Mouse (Mus musculus) liver, embryonic 14.5 days (tissue): ENCODE data around the gene Cdca8. TPM values are rescaled to one million over a fixed set of nuclear protein-coding genes. Genes with fewer than 3 reads are reported as not detected.

Source experiments
- ATAC-seq: fragments of 200-750 bp; cut with Nextera tagmentation; 2 replicates; pipeline ENCODE4 v1.8.0; 2017; ENCODE audit warnings: moderate number of reproducible peaks, mild to moderate bottlenecking, moderate library complexity; ENCODE audit not compliant: insufficient read depth
- DNase-seq, 3 experiments: peaks; one replicate each; pipeline ENCODE4 v3.0.0-alpha.2; 2012 to 2013; ENCODE audit warnings: low read depth in 3 of 3, low spot score in 3 of 3
- H3K27ac ChIP-seq: fragments of 300-500 bp; sonication (generic); 2 replicates; pipeline ENCODE4 v1.5.1; 2014; ENCODE audit warnings: moderate library complexity, mild to moderate bottlenecking, control low read depth, inconsistent platforms
- H3K27me3 ChIP-seq: fragments of 300-500 bp; sonication (generic); 2 replicates; pipeline ENCODE4 v1.6.1; 2014; ENCODE audit warnings: mild to moderate bottlenecking, low read length, moderate library complexity; ENCODE audit not compliant: control insufficient read depth, insufficient read depth
- H3K36me3 ChIP-seq: fragments of 300-500 bp; sonication (generic); replicated peaks from 2 replicates; pipeline ENCODE4 v1.6.1; 2014; ENCODE audit warnings: low read depth; ENCODE audit not compliant: control insufficient read depth, insufficient read depth
- H3K4me1 ChIP-seq, 2 experiments: fragments of 200-500 bp in 1 of 2; fragments of 300-500 bp in 1 of 2; sonication (generic) in 1 of 2; replicated peaks; 2 replicates each; pipeline ENCODE4 v1.6.1; 2012 to 2014; ENCODE audit warnings: antibody characterized with exemption in 1 of 2, inconsistent platforms in 1 of 2, low read length in 1 of 2; ENCODE audit not compliant: control insufficient read depth in 2 of 2, insufficient read depth in 2 of 2
- H3K4me2 ChIP-seq: fragments of 300-500 bp; sonication (generic); 2 replicates; pipeline ENCODE4 v1.6.1; 2014; ENCODE audit warnings: low read depth, mild to moderate bottlenecking, control low read depth, moderate library complexity
- H3K4me3 ChIP-seq, 2 experiments: fragments of 200-500 bp in 1 of 2; fragments of 300-500 bp in 1 of 2; sonication (generic) in 1 of 2; 2 replicates each; pipeline ENCODE4 v1.5.1; 2012 to 2014; ENCODE audit warnings: low read depth in 2 of 2, low read length in 2 of 2, mild to moderate bottlenecking in 2 of 2, control low read depth in 1 of 2, inconsistent platforms in 1 of 2, moderate library complexity in 1 of 2; ENCODE audit not compliant: insufficient read depth in 1 of 2
- H3K9ac ChIP-seq: fragments of 300-500 bp; sonication (generic); replicated peaks from 2 replicates; pipeline ENCODE4 v1.6.1; 2014; ENCODE audit warnings: mild to moderate bottlenecking, control low read depth, moderate library complexity
- H3K9me3 ChIP-seq: fragments of 300-500 bp; sonication (generic); 2 replicates; pipeline ENCODE4 v1.6.1; 2016; ENCODE audit warnings: low read length, mixed read lengths; ENCODE audit not compliant: control insufficient read depth
- CTCF ChIP-seq: IDR thresholded peaks from 2 replicates; pipeline ENCODE4 v1.5.1; 2016; ENCODE audit warnings: antibody characterized with exemption, low read depth, control low read depth
- EP300 ChIP-seq: IDR thresholded peaks from 2 replicates; pipeline ENCODE4 v1.6.1; 2016; ENCODE audit warnings: antibody characterized with exemption, low read depth
- WGBS: fragments of 180-500 bp; shearing (Covaris S2); extraction: QIAGEN DNeasy Blood & Tissue Kit; methylation state at CpG from one replicate; pipeline ENCODE4 v1.1.7; 2014; ENCODE audit not compliant: insufficient replicate concordance; 5-methylcytosine and 5-hydroxymethylcytosine counted together
- polyA plus RNA-seq, 2 experiments: library from polyadenylated mRNA; depleted of rRNA in 1 of 2; stranded (reverse) in 1 of 2; unstranded in 1 of 2; fragments of >200 nt; fragmentation: Nextera tagmentation in 1 of 2; extraction: Ambion mirVana in 1 of 2; gene quantifications; 2 replicates each; pipeline versions ENCODE4 v1.2.1 to v1.2.3; 2012 to 2014

Cdca8 gene
- polyA plus RNA-seq, 2 experiments = 61.8 to 91.6 TPM

DNA sequence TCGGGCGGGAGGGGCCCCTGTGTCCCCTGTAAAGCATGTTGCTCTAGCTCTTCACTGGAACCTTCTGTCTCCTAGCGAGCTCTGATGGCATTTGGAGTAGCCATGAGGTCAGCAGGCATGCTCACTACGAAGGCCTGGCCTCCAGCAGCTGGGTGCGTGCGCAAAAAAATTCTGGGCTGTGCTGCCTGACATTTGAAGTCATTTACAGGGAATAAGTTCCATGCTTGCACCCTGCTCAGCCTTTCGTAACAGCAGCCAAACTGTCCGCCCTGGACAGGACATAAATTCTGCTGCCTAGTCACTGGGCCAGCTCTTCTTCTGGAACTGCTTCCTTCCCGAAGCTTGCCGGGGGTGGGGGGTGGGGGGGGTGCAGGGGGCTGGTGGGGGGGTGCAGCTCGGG is 20.0 kb upstream of the Cdca8 start:
- Histone ChIP-seq H3K9me3 (no peaks in the 10 kb centered on the region), H3K9ac (no peak overlapping the region), H3K27ac (no peak overlapping the region), H3K4me2 (no peak overlapping the region), H3K27me3 (no peaks in the 10 kb centered on the region), H3K4me3 (no peak overlapping the region), H3K36me3 (no peaks in the 10 kb centered on the region), H3K4me1 (no peaks in the 10 kb centered on the region)
- ATAC-seq (no peak), DNase-seq (no peak)
- TF ChIP-seq CTCF (no peak), EP300 (no peak)
- WGBS = 43% methylated on average over 11 of the region's 11 CpGs

DNA sequence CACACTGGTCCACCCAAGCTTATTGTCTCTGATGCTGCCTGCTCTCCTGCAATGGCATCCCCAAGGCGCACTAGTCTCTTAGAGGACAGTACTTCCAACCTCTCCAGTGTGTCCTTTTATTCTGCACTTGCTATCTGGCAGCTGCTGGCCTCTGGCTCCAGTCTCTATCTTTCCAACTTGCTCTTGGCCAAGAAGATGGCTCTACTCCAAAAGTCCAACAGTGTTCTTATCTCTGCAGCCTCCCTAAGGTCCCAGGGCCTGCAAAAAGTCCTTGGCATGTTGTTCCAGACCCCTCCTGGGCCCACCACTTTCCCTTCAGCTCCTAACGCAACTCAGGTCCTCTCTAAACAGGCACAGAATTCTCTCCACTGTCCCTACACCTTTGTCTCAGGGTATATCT is 18.2 kb upstream of the Cdca8 start:
- 51% methylated on average over 2 of the region's 2 CpGs for WGBS
- DNase-seq (no peak), ATAC-seq (no peak)
- no peak overlapping the region for H3K4me2 ChIP-seq
- H3K27me3 ChIP-seq = no peaks in the 10 kb centered on the region
- H3K9ac ChIP-seq = no peak overlapping the region
- no peak overlapping the region for H3K27ac ChIP-seq
- H3K9me3 ChIP-seq = no peaks in the 10 kb centered on the region
- no peak overlapping the region for H3K4me3 ChIP-seq
- no peak for TF ChIP-seq CTCF
- no peak for TF ChIP-seq EP300
- H3K4me1 ChIP-seq = no peaks in the 10 kb centered on the region
- no peaks in the 10 kb centered on the region for H3K36me3 ChIP-seq

DNA sequence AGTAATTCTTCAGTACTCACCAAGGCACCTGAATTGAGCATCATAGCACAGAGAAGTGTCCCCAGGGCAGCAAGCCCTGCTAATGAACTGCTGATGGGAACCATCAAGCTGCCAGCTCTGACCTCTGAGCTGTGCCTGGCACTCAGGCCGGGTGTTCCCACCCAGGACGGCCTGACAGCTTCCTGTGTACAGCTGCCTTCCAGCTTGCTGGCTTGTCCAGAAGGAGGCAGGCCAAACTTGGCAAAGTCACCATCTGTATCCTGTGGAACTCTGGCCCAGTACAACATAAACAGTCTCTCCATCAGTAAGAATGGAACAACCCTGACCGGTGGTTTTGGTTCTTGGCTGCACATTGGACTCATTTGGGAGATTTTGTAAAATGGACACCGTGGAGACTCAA is 14.4 kb upstream of the Cdca8 start:
- 34% methylated on average over 4 of the region's 4 CpGs for WGBS
- no peaks in the 10 kb centered on the region for H3K4me1 ChIP-seq
- DNase-seq (no peak), ATAC-seq (no peak)
- no peak overlapping the region for H3K9ac ChIP-seq
- no peak for TF ChIP-seq CTCF
- no peak for TF ChIP-seq EP300
- H3K4me2 ChIP-seq = no peak overlapping the region
- no peaks in the 10 kb centered on the region for H3K27me3 ChIP-seq
- no peaks in the 10 kb centered on the region for H3K9me3 ChIP-seq
- no peak overlapping the region for H3K4me3 ChIP-seq
- H3K36me3 ChIP-seq = no peaks in the 10 kb centered on the region
- no peak overlapping the region for H3K27ac ChIP-seq

DNA sequence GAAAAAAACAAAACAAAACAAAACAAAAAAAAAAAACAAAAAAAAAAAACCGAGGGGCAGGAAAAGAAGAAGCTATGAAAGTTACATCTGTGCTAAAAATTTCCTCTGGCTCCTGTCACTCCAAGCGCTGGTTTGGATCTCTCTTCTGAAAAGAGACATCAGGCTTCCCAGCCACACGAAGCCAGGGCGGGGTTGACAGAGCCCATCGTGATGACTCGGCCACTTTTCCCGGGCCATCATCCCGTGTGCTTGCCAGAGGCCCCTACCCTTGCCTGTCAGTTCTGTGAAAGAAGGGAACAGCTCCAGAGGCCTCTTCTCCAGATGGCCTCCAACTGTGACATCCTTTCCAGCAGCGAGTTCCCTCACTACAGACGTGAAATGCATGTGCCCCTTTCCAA is 11.9 kb upstream of the Cdca8 start:
- Histone ChIP-seq H3K4me1 (no peaks in the 10 kb centered on the region), H3K27ac (no peak overlapping the region), H3K4me2 (no peak overlapping the region), H3K36me3 (no peaks in the 10 kb centered on the region), H3K4me3 (no peak overlapping the region), H3K27me3 (no peaks in the 10 kb centered on the region), H3K9me3 (no peaks in the 10 kb centered on the region), H3K9ac (no peak overlapping the region)
- DNase-seq (no peak), ATAC-seq (no peak)
- TF ChIP-seq CTCF (no peak), EP300 (no peak)
- WGBS = 25% methylated on average over 10 of the region's 10 CpGs

DNA sequence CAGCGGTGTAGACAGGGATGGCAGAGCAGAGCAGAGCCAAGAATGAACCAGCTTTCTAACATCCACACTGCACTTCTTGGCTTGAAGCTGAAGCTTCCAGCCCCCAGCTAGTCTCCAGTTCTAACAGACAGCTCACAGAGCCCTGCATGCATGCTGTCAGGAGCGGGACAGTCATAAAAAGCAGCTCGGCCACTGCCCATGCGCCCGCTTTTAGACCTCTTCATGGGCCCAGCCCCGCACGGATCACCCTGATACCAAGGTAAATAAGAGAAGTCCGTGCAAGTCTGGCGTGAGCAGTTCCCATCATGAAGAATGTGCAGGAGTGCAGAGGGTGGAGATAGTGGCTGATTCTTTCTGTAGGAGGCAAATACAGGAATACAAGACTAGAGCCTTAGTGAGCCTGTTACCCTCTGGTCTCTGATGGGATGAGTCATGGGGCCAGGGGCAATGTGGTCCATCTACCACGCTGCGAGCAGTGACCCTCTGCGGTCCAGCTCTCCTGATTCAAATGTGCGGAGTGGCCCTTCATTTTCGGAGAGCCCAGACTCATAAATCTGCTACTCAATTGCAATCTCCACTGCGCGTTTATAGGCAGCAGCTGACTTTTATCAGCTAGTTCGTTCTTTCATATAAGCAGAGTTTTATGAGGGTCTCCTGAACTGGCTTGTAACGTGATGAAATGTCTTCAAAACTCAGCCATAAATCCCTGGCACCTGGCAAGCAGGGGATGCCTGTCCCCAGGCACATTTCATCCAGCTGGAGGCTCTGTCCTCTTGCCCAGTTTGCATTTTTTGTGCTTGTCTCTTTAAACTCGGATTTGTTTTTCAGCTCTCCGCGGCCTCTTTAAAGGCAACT is 11.3 kb upstream of the Cdca8 start:
- no peak for ATAC-seq
- no peak overlapping the region for H3K9ac ChIP-seq
- H3K27me3 ChIP-seq = no peaks in the 10 kb centered on the region
- H3K4me2 ChIP-seq = no peak overlapping the region
- H3K36me3 ChIP-seq = no peaks in the 10 kb centered on the region
- WGBS = 71% methylated on average over 21 of the region's 21 CpGs
- H3K4me3 ChIP-seq = no peak overlapping the region
- H3K27ac ChIP-seq = no peak overlapping the region
- no peaks in the 10 kb centered on the region for H3K4me1 ChIP-seq
- H3K9me3 ChIP-seq = no peaks in the 10 kb centered on the region
- TF ChIP-seq CTCF = no peak
- no peak for TF ChIP-seq EP300
- no peak for DNase-seq
